Mouse (Mus musculus): Measurements from ENCODE around the gene Gm21985. TPM values are rescaled to one million over a fixed set of nuclear protein-coding genes. Genes with fewer than 3 reads are reported as not detected.

Gm21985 gene
- polyA plus RNA-seq, 1 experiment from 2014 or later, result not detected

DNA sequence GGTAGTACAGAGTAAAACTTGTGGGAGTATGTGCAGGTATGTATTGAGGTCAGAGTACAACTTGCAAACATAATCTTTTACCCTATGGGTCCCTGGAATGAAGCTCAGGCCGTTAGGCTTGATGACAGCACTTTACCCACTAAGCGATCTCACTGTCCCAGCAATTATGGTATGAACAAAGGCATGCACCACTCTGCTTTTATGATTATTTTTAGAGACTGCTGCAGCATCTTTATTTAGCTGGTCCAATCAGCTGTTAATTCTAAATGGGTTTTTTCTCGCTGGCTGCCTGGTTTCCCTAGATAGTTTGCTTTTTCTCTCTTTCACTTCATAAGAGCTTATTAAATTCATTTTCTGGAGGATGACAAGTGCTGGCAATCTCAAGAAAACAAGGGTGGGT, 30.1 kb downstream of the Gm21985 start:
- ATAC-seq (ENCODE audit: low read depth), result no peak
- H3K27ac ChIP-seq (ENCODE audit: low read depth, low read length), result no peak overlapping the region
- 72% methylated on average over 3 of the region's 3 CpGs for WGBS
- no peaks in the 10 kb centered on the region for H3K4me1 ChIP-seq (ENCODE audit: control insufficient read depth, insufficient read depth, low read length)
- no peak overlapping the region for H3K4me2 ChIP-seq (ENCODE audit: low read depth, low read length)
- H3K9me3 ChIP-seq (ENCODE audit: control insufficient read depth, low read length), result no peaks in the 10 kb centered on the region
- no peaks in the 10 kb centered on the region for H3K27me3 ChIP-seq (ENCODE audit: control insufficient read depth, insufficient read depth, low read length)
- no peak overlapping the region for H3K9ac ChIP-seq (replicated peaks; ENCODE audit: low read depth, low read length)
- no peaks in the 10 kb centered on the region for H3K36me3 ChIP-seq (ENCODE audit: control insufficient read depth, insufficient read depth, low read length)
- no peak overlapping the region for H3K4me3 ChIP-seq (ENCODE audit: low read depth, low read length)

GRCm38 (mm10) chr2:112298221-112298620, 32.1 kb downstream of the Gm21985 start:
- H3K9me3 ChIP-seq (ENCODE audit: control insufficient read depth, low read length), result no peaks in the 10 kb centered on the region
- no peak overlapping the region for H3K9ac ChIP-seq (replicated peaks; ENCODE audit: low read depth, low read length)
- H3K36me3 ChIP-seq (ENCODE audit: control insufficient read depth, insufficient read depth, low read length), result no peaks in the 10 kb centered on the region
- no peak overlapping the region for H3K27ac ChIP-seq (ENCODE audit: low read depth, low read length)
- H3K4me1 ChIP-seq (ENCODE audit: control insufficient read depth, insufficient read depth, low read length), result no peaks in the 10 kb centered on the region
- 95% methylated on average over 4 of the region's 4 CpGs for WGBS
- H3K4me2 ChIP-seq (ENCODE audit: low read depth, low read length), result no peak overlapping the region
- no peak for ATAC-seq (ENCODE audit: low read depth)
- H3K27me3 ChIP-seq (ENCODE audit: control insufficient read depth, insufficient read depth, low read length), result no peaks in the 10 kb centered on the region
- H3K4me3 ChIP-seq (ENCODE audit: low read depth, low read length), result no peak overlapping the region

DNA sequence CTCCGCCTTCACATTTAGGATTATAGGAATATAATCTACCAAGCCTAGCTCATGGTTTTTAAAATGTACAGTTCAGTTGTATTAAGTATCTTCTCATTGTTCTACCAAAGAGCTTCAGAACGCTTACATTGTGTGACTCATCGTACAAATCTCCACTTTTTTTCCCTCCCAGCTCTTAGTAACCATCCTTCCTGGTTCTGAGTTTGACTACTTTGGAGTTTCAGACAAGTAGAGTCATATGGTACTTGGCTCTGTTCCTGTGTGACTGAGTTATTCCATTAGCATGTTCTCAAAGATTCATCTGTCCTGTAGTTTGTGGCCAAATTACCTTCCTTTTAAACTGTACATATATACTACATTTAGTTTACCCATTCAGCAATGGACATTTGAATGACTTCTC, 42.6 kb downstream of the Gm21985 start:
- Histone ChIP-seq H3K9ac (replicated peaks; ENCODE audit: low read depth, low read length) (no peak overlapping the region), H3K36me3 (ENCODE audit: control insufficient read depth, insufficient read depth, low read length) (no peaks in the 10 kb centered on the region), H3K4me1 (ENCODE audit: control insufficient read depth, insufficient read depth, low read length) (no peaks in the 10 kb centered on the region), H3K4me3 (ENCODE audit: low read depth, low read length) (no peak overlapping the region), H3K27me3 (ENCODE audit: control insufficient read depth, insufficient read depth, low read length) (no peaks in the 10 kb centered on the region), H3K27ac (ENCODE audit: low read depth, low read length) (no peak overlapping the region), H3K9me3 (ENCODE audit: control insufficient read depth, low read length) (no peaks in the 10 kb centered on the region), H3K4me2 (ENCODE audit: low read depth, low read length) (no peak overlapping the region)
- 89% methylated on average over 3 of the region's 3 CpGs for WGBS
- ATAC-seq (ENCODE audit: low read depth), result no peak

- WGBS, result 75% methylated on average over 10 of the region's 10 CpGs
- no peaks in the 10 kb centered on the region for H3K4me1 ChIP-seq (ENCODE audit: control insufficient read depth, insufficient read depth, low read length)
- H3K4me2 ChIP-seq (ENCODE audit: low read depth, low read length), result no peak overlapping the region
- H3K9me3 ChIP-seq (ENCODE audit: control insufficient read depth, low read length), result no peaks in the 10 kb centered on the region
- H3K36me3 ChIP-seq (ENCODE audit: control insufficient read depth, insufficient read depth, low read length), result no peaks in the 10 kb centered on the region
- H3K4me3 ChIP-seq (ENCODE audit: low read depth, low read length), result no peak overlapping the region
- no peak overlapping the region for H3K9ac ChIP-seq (replicated peaks; ENCODE audit: low read depth, low read length)
- no peak for ATAC-seq (ENCODE audit: low read depth)
- H3K27me3 ChIP-seq (ENCODE audit: control insufficient read depth, insufficient read depth, low read length), result no peaks in the 10 kb centered on the region
- no peak overlapping the region for H3K27ac ChIP-seq (ENCODE audit: low read depth, low read length)
Observed at GRCm38 (mm10) chr2:112309161-112309600, 43.1 kb downstream of the Gm21985 start.

- 76% methylated on average over 7 of the region's 7 CpGs for WGBS
- Histone ChIP-seq H3K27ac (ENCODE audit: low read depth, low read length) (no peak overlapping the region), H3K36me3 (ENCODE audit: control insufficient read depth, insufficient read depth, low read length) (no peaks in the 10 kb centered on the region), H3K4me2 (ENCODE audit: low read depth, low read length) (no peak overlapping the region), H3K9me3 (ENCODE audit: control insufficient read depth, low read length) (no peaks in the 10 kb centered on the region), H3K4me3 (ENCODE audit: low read depth, low read length) (no peak overlapping the region), H3K4me1 (ENCODE audit: control insufficient read depth, insufficient read depth, low read length) (no peaks in the 10 kb centered on the region), H3K9ac (replicated peaks; ENCODE audit: low read depth, low read length) (no peak overlapping the region), H3K27me3 (ENCODE audit: control insufficient read depth, insufficient read depth, low read length) (no peaks in the 10 kb centered on the region)
- no peak for ATAC-seq (ENCODE audit: low read depth)
Observed at GRCm38 (mm10) chr2:112315638-112316037, 49.5 kb downstream of the Gm21985 start.

DNA sequence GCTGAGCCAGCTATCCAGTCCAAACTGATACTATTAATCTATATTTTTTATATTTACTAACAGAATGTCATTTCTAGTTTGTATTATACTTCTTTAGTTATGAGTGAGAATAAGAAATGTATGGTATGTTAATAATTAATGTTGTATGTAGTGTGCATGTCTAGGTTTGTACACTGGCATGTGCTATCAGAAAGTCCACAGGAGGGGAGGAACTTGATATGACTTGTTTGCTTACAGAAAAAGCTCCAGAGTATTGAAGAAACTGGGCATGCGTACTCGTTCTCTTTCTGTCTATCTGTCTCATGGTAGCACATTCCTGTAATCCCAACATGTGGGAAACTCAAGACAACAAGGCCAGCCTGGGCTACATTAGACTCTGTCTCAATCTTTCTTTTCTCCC, 52.1 kb downstream of the Gm21985 start:
- Histone ChIP-seq H3K4me1 (ENCODE audit: control insufficient read depth, insufficient read depth, low read length) (no peaks in the 10 kb centered on the region), H3K36me3 (ENCODE audit: control insufficient read depth, insufficient read depth, low read length) (no peaks in the 10 kb centered on the region), H3K27me3 (ENCODE audit: control insufficient read depth, insufficient read depth, low read length) (no peaks in the 10 kb centered on the region), H3K9ac (replicated peaks; ENCODE audit: low read depth, low read length) (no peak overlapping the region), H3K27ac (ENCODE audit: low read depth, low read length) (no peak overlapping the region), H3K4me2 (ENCODE audit: low read depth, low read length) (no peak overlapping the region), H3K4me3 (ENCODE audit: low read depth, low read length) (no peak overlapping the region), H3K9me3 (ENCODE audit: control insufficient read depth, low read length) (no peaks in the 10 kb centered on the region)
- no peak for ATAC-seq (ENCODE audit: low read depth)
- WGBS, result 94% methylated on average over 2 of the region's 2 CpGs

DNA sequence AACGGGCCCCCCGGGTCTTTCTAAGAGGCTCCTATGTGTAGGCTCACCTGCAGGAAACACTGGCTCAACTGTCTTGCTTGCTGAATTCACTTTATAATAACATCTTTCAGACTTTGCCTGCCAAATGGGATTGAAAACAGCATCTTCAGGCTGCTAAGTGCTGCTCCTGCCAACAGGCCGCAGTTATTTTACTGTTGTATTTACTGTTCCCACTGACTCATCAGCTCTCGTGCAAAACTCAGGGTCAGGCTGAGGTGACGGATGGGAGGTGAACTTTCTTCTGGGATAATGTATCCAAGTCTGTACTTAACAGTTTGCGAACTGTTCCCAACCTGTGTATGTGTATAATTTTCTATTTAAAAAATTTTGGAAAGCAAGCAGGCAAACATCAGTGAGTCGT, 52.8 kb downstream of the Gm21985 start:
- H3K9ac ChIP-seq (replicated peaks; ENCODE audit: low read depth, low read length), result no peak overlapping the region
- no peak overlapping the region for H3K27ac ChIP-seq (ENCODE audit: low read depth, low read length)
- no peak for ATAC-seq (ENCODE audit: low read depth)
- no peaks in the 10 kb centered on the region for H3K4me1 ChIP-seq (ENCODE audit: control insufficient read depth, insufficient read depth, low read length)
- H3K4me3 ChIP-seq (ENCODE audit: low read depth, low read length), result no peak overlapping the region
- 86% methylated on average over 7 of the region's 7 CpGs for WGBS
- no peaks in the 10 kb centered on the region for H3K27me3 ChIP-seq (ENCODE audit: control insufficient read depth, insufficient read depth, low read length)
- no peaks in the 10 kb centered on the region for H3K9me3 ChIP-seq (ENCODE audit: control insufficient read depth, low read length)
- H3K36me3 ChIP-seq (ENCODE audit: control insufficient read depth, insufficient read depth, low read length), result no peaks in the 10 kb centered on the region
- H3K4me2 ChIP-seq (ENCODE audit: low read depth, low read length), result no peak overlapping the region

DNA sequence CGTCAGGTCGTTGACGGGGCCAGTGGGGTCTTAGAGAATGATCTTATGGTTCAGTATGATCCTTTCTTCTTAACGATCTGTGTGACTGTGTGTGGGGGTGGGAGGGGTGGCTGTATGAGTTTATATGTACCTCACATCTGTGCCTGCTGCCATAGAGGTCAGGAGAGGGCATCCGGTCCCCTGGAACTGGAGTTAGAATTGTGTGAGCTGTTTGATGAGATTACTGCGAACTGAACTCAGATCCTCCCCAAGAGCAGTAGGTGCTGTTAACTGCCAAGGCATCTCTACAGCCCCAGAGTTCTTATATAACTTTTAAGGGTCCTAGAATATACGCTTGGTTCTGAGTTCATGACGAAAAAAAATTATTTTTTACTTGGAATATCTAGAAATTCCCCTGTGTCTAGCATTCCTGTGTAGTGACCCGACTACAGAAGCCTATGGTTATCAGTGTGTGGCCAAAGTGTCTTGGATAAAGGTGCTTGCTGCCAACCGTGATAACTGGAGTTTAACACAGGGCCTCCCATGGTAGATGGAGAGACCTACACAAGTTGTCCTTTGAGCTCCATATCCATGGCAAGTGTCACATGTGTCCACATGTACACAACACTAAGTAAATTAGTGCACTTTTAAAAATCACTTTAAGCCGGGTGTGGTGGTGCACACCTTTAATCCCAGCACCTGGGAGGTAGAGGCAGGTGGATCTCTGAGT, 62.1 kb downstream of the Gm21985 start:
- H3K9me3 ChIP-seq (ENCODE audit: control insufficient read depth, low read length), result no peaks in the 10 kb centered on the region
- H3K4me2 ChIP-seq (ENCODE audit: low read depth, low read length), result no peak overlapping the region
- no peaks in the 10 kb centered on the region for H3K27me3 ChIP-seq (ENCODE audit: control insufficient read depth, insufficient read depth, low read length)
- WGBS, result 79% methylated on average over 11 of the region's 11 CpGs
- H3K27ac ChIP-seq (ENCODE audit: low read depth, low read length), result no peak overlapping the region
- H3K36me3 ChIP-seq (ENCODE audit: control insufficient read depth, insufficient read depth, low read length), result no peaks in the 10 kb centered on the region
- no peaks in the 10 kb centered on the region for H3K4me1 ChIP-seq (ENCODE audit: control insufficient read depth, insufficient read depth, low read length)
- no peak overlapping the region for H3K4me3 ChIP-seq (ENCODE audit: low read depth, low read length)
- no peak for ATAC-seq (ENCODE audit: low read depth)
- H3K9ac ChIP-seq (replicated peaks; ENCODE audit: low read depth, low read length), result no peak overlapping the region

DNA sequence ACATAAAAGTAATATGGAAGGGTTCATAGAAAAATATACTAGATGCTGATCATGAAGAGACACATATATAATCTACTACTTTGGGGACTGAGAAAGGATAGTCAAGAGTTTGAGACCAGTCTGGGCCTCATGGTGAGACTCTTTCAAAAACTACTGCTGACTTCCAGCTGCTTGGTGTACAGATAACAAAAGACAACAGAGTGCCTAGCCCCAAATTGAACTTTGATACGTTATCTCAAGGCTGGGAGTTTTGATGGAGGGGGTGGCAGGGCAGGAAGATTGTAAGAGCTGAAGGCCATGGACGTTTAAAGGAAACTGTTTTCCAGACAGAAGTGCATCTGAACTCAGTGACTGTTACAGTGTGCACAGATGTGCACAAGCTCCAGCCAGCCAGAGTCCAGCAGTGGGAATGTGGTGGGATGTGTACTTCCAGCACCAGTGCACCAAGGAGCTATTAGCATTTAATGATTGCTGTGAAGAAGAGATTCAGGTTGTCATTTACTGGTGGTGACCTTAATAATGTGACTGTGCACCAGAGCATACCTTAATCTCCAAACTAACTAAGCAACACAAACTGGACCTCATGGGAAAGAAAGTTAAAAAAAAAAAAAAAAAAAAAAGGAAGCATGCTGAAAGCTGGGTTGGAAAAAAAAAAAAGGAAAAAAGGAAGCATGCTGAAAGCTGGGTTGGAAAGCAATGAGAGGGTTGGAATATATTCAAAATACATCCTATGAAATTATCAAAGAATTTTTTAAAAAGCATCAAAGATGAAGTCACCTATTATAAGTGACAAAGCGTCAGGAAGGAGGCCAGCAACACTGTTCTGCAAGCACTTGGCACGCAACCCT, 66.2 kb downstream of the Gm21985 start:
- 79% methylated on average over 4 of the region's 4 CpGs for WGBS
- no peak overlapping the region for H3K4me3 ChIP-seq (ENCODE audit: low read depth, low read length)
- no peak for ATAC-seq (ENCODE audit: low read depth)
- no peaks in the 10 kb centered on the region for H3K36me3 ChIP-seq (ENCODE audit: control insufficient read depth, insufficient read depth, low read length)
- H3K27me3 ChIP-seq (ENCODE audit: control insufficient read depth, insufficient read depth, low read length), result no peaks in the 10 kb centered on the region
- no peak overlapping the region for H3K27ac ChIP-seq (ENCODE audit: low read depth, low read length)
- no peaks in the 10 kb centered on the region for H3K4me1 ChIP-seq (ENCODE audit: control insufficient read depth, insufficient read depth, low read length)
- H3K9me3 ChIP-seq (ENCODE audit: control insufficient read depth, low read length), result no peaks in the 10 kb centered on the region
- H3K9ac ChIP-seq (replicated peaks; ENCODE audit: low read depth, low read length), result no peak overlapping the region
- no peak overlapping the region for H3K4me2 ChIP-seq (ENCODE audit: low read depth, low read length)
